Mouse (Mus musculus) intestine, postnatal 0 days (tissue): ENCODE measurements around the gene Rgs7bp. TPM values are rescaled to one million over a fixed set of nuclear protein-coding genes. Genes with fewer than 3 reads are reported as not detected.

Experiments used
- ATAC-seq: fragments of 200-750 bp; cut with Nextera tagmentation; 2 replicates; pipeline ENCODE4 v1.8.0; 2017; ENCODE audit warnings: mild to moderate bottlenecking, moderate TSS enrichment, moderate library complexity
- H3K27ac ChIP-seq: fragments of 300-500 bp; sonication (generic); 2 replicates; pipeline ENCODE4 v1.5.1; 2014; ENCODE audit warnings: mild to moderate bottlenecking, low read depth, low read length, moderate library complexity
- H3K27me3 ChIP-seq: fragments of 300-500 bp; sonication (generic); replicated peaks from 2 replicates; pipeline ENCODE4 v1.6.1; 2014; ENCODE audit warnings: low read length, mixed read lengths; ENCODE audit not compliant: control insufficient read depth, insufficient read depth
- H3K36me3 ChIP-seq: fragments of 300-500 bp; sonication (generic); 2 replicates; pipeline ENCODE4 v1.6.1; 2014; ENCODE audit warnings: mild to moderate bottlenecking, moderate library complexity; ENCODE audit not compliant: control insufficient read depth, insufficient read depth
- H3K4me1 ChIP-seq: fragments of 300-500 bp; sonication (generic); replicated peaks from 2 replicates; pipeline ENCODE4 v1.6.1; 2014; ENCODE audit warnings: antibody characterized with exemption, low read length, mixed read lengths; ENCODE audit not compliant: control insufficient read depth, insufficient read depth
- H3K4me2 ChIP-seq: fragments of 300-500 bp; sonication (generic); replicated peaks from 2 replicates; pipeline ENCODE4 v1.6.1; 2014; ENCODE audit warnings: low read depth, mild to moderate bottlenecking, moderate library complexity
- H3K4me3 ChIP-seq: fragments of 300-500 bp; sonication (generic); 2 replicates; pipeline ENCODE4 v1.5.1; 2014; ENCODE audit warnings: low read depth, low read length
- H3K9ac ChIP-seq: fragments of 300-500 bp; sonication (generic); 2 replicates; pipeline ENCODE4 v1.6.1; 2014; ENCODE audit warnings: mild to moderate bottlenecking, low read depth, low read length
- H3K9me3 ChIP-seq: fragments of 300-500 bp; sonication (generic); 2 replicates; pipeline ENCODE4 v1.6.1; 2016; ENCODE audit warnings: mixed run types; ENCODE audit not compliant: control insufficient read depth
- CTCF ChIP-seq: sonication (generic); IDR thresholded peaks from 2 replicates; pipeline ENCODE4 v1.5.1; 2016; ENCODE audit warnings: low read depth, mild to moderate bottlenecking, control low read depth, antibody characterized with exemption, moderate library complexity
- WGBS: fragments of 180-500 bp; shearing (Covaris S2); extraction: QIAGEN DNeasy Blood & Tissue Kit; methylation state at CpG from one replicate; pipeline ENCODE4 v1.1.7; 2014; 5-methylcytosine and 5-hydroxymethylcytosine counted together
- polyA plus RNA-seq: library from polyadenylated mRNA; unstranded; fragments of >200 nt; fragmentation: Nextera tagmentation; extraction: Ambion mirVana; gene quantifications from 2 replicates; pipeline ENCODE4 v1.2.1, GENCODE M21; 2015

Gene Rgs7bp
- polyA plus RNA-seq, 1 experiment from 2014 or later, result 1.9 TPM

- no peak overlapping the region for H3K4me2 ChIP-seq
- WGBS, result 77% methylated on average over 7 of the region's 7 CpGs
Measured at GRCm38 (mm10) chr13:104960206-104960928, 94.4 kb downstream of the Rgs7bp start.

GRCm38 (mm10) chr13:104959733-104960132, 95.0 kb downstream of the Rgs7bp start:
- H3K4me1 ChIP-seq, result no peaks in the 10 kb centered on the region
- H3K4me3 ChIP-seq, result no peak overlapping the region
- TF ChIP-seq CTCF, result no peak
- ATAC-seq, result no peak
- H3K27ac ChIP-seq, result no peak overlapping the region
- no peak overlapping the region for H3K4me2 ChIP-seq
- H3K9me3 ChIP-seq, result no peaks in the 10 kb centered on the region
- H3K36me3 ChIP-seq, result no peaks in the 10 kb centered on the region
- H3K9ac ChIP-seq, result no peak overlapping the region
- no peaks in the 10 kb centered on the region for H3K27me3 ChIP-seq
- whole genome bisulfite sequencing, result 73% methylated on average over 4 of the region's 4 CpGs

More at GRCm38 (mm10) chr13:104960206-104960928, 94.4 kb downstream of the Rgs7bp start:
- no peak for TF ChIP-seq CTCF
- Histone ChIP-seq H3K36me3 (no peaks in the 10 kb centered on the region), H3K4me1 (no peaks in the 10 kb centered on the region), H3K27me3 (no peaks in the 10 kb centered on the region), H3K9ac (no peak overlapping the region), H3K4me3 (no peak overlapping the region), H3K27ac (no peak overlapping the region), H3K9me3 (no peaks in the 10 kb centered on the region)
- ATAC-seq, result no peak

- Histone ChIP-seq H3K27me3 (no peaks in the 10 kb centered on the region), H3K27ac (no peak overlapping the region), H3K4me3 (no peak overlapping the region), H3K9ac (no peak overlapping the region), H3K9me3 (no peaks in the 10 kb centered on the region), H3K36me3 (no peaks in the 10 kb centered on the region), H3K4me2 (no peak overlapping the region; the same call in 1 of the 2 replicates), H3K4me1 (no peaks in the 10 kb centered on the region)
- peak; percentile 87 for TF ChIP-seq CTCF
- ATAC-seq, result 0 out of 2 replicates have a peak, but pooled peaks have one; percentile 19
- WGBS, result 2% methylated on average over 7 of the region's 7 CpGs
Measured at GRCm38 (mm10) chr13:104947958-104948357, 106.8 kb downstream of the Rgs7bp start.

GRCm38 (mm10) chr13:104940483-104940882, 114.2 kb downstream of the Rgs7bp start:
- Histone ChIP-seq H3K27me3 (no peaks in the 10 kb centered on the region), H3K9me3 (no peaks in the 10 kb centered on the region), H3K4me3 (no peak overlapping the region), H3K36me3 (no peaks in the 10 kb centered on the region), H3K4me1 (no peaks in the 10 kb centered on the region), H3K4me2 (no peak overlapping the region), H3K27ac (no peak overlapping the region), H3K9ac (no peak overlapping the region)
- 94% methylated on average over 8 of the region's 8 CpGs for WGBS
- no peak for ATAC-seq
- TF ChIP-seq CTCF, result no peak

GRCm38 (mm10) chr13:104939856-104940255, 114.9 kb downstream of the Rgs7bp start:
- Histone ChIP-seq H3K27ac (no peak overlapping the region), H3K4me1 (no peaks in the 10 kb centered on the region), H3K9me3 (no peaks in the 10 kb centered on the region), H3K9ac (no peak overlapping the region), H3K4me3 (no peak overlapping the region), H3K4me2 (no peak overlapping the region), H3K36me3 (no peaks in the 10 kb centered on the region), H3K27me3 (no peaks in the 10 kb centered on the region)
- ATAC-seq, result no peak
- peak; percentile 89 for TF ChIP-seq CTCF
- WGBS, result 1% methylated on average over 4 of the region's 4 CpGs

GRCm38 (mm10) chr13:104938966-104939593, 115.7 kb downstream of the Rgs7bp start:
- no peaks in the 10 kb centered on the region for H3K36me3 ChIP-seq
- H3K27me3 ChIP-seq, result no peaks in the 10 kb centered on the region
- no peak overlapping the region for H3K4me3 ChIP-seq
- no peak overlapping the region for H3K4me2 ChIP-seq
- no peak for TF ChIP-seq CTCF
- no peaks in the 10 kb centered on the region for H3K4me1 ChIP-seq
- H3K9me3 ChIP-seq, result no peaks in the 10 kb centered on the region
- no peak for ATAC-seq
- WGBS, result 65% methylated on average over 13 of the region's 13 CpGs
- H3K27ac ChIP-seq, result no peak overlapping the region
- no peak overlapping the region for H3K9ac ChIP-seq
